Mouse (Mus musculus) midbrain, embryonic 12.5 days (tissue): ENCODE measurements around the gene Gatad1. TPM values are rescaled to one million over a fixed set of nuclear protein-coding genes. Genes with fewer than 3 reads are reported as not detected.

ENCODE experiments used
- ATAC-seq: fragments of 200-750 bp; cut with Nextera tagmentation; 2 replicates; pipeline ENCODE4 v1.8.0; 2017; ENCODE audit warnings: low read depth, moderate TSS enrichment, moderate library complexity; ENCODE audit not compliant: low FRiP score
- H3K27ac ChIP-seq: fragments of 300-500 bp; sonication (generic); replicated peaks from 2 replicates; pipeline ENCODE4 v1.5.1; 2016; ENCODE audit warnings: mild to moderate bottlenecking
- H3K27me3 ChIP-seq: fragments of 300-500 bp; sonication (generic); 2 replicates; pipeline ENCODE4 v1.6.1; 2016; ENCODE audit warnings: mild to moderate bottlenecking
- H3K36me3 ChIP-seq: fragments of 300-500 bp; sonication (generic); 2 replicates; pipeline ENCODE4 v1.6.1; 2016
- H3K4me1 ChIP-seq: fragments of 300-500 bp; sonication (generic); 2 replicates; pipeline ENCODE4 v1.6.1; 2016
- H3K4me2 ChIP-seq: fragments of 300-500 bp; sonication (generic); replicated peaks from 2 replicates; pipeline ENCODE4 v1.6.1; 2016; ENCODE audit warnings: mild to moderate bottlenecking, moderate library complexity
- H3K4me3 ChIP-seq: fragments of 300-500 bp; sonication (generic); 2 replicates; pipeline ENCODE4 v1.5.1; 2016; ENCODE audit warnings: mild to moderate bottlenecking
- H3K9ac ChIP-seq: fragments of 300-500 bp; sonication (generic); replicated peaks from 2 replicates; pipeline ENCODE4 v1.6.1; 2016; ENCODE audit warnings: mild to moderate bottlenecking, moderate library complexity
- H3K9me3 ChIP-seq: fragments of 300-500 bp; sonication (generic); 2 replicates; pipeline ENCODE4 v1.6.1; 2016; ENCODE audit warnings: mild to moderate bottlenecking
- WGBS: fragments of 180-500 bp; shearing (Covaris S2); methylation state at CpG from one replicate; pipeline ENCODE4 v1.1.7; 2016; 5-methylcytosine and 5-hydroxymethylcytosine counted together
- microRNA-seq: library from miRNA; unstranded; fragments of <30 nt; microRNA quantifications from one replicate; pipeline ENCODE4, GENCODE M21; 2017
- polyA plus RNA-seq: library from polyadenylated mRNA; unstranded; fragments of >200 nt; fragmentation: Nextera tagmentation; extraction: Ambion mirVana; gene quantifications from 2 replicates; pipeline ENCODE4 v1.2.1, GENCODE M21; 2016

The Gatad1 gene
- polyA plus RNA-seq, 1 experiment from 2014 or later: 76.6 TPM

- WGBS: under 1% methylated on average over 50 of the region's 50 CpGs
- peak within 1 kb of the TSS; percentile 65 for H3K9ac ChIP-seq
- peak within 1 kb of the TSS; percentile 73 for H3K4me3 ChIP-seq
- H3K27ac ChIP-seq: peak within 1 kb of the TSS; percentile 58
- H3K27me3 ChIP-seq: no peaks in the 10 kb centered on the region
- H3K36me3 ChIP-seq: peaks cover 13% of the 10 kb centered on the region
- H3K4me1 ChIP-seq: peaks cover 15% of the 10 kb centered on the region
- H3K4me2 ChIP-seq: peak within 1 kb of the TSS; percentile 79
- ATAC-seq: peak; percentile 97
- H3K9me3 ChIP-seq: no peaks in the 10 kb centered on the region
These were observed 61.1 kb downstream of the Gatad1 start, which contains the start of gene Pex1 for GRCm38 (mm10) chr5:3595693-3596398. Gene Pex1, plus strand, starts transcription at chr5:3596066.

Small RNA genes lying within 50 kb of the gene (microRNA-seq; reads per million reads assigned to microRNA genes)
- gene Gm22926 (not detected), gene Gm26238 (not detected)

Other genes starting within 250 kb of the Gatad1 start
- 36.4 and 39.4 TPM in 2 replicates for gene Fam133b, start 113.4 kb downstream of the Gatad1 start, polyA plus RNA-seq
- gene 1700109H08Rik, start 85.6 kb downstream of the Gatad1 start, polyA plus RNA-seq: 4.3 and 4.9 TPM in 2 replicates
- gene Pex1, start 61.1 kb downstream of the Gatad1 start, polyA plus RNA-seq: 21.0 and 24.8 TPM in 2 replicates
- 15.6 and 15.8 TPM in 2 replicates for gene Rbm48, start 60.6 kb downstream of the Gatad1 start, polyA plus RNA-seq
- gene Tmbim7, start 6.0 kb downstream of the Gatad1 start, polyA plus RNA-seq: 0.14 TPM in 1 of 2 replicates, not detected in the other
- gene Ankib1, start 145.7 kb upstream of the Gatad1 start, polyA plus RNA-seq: 22.6 and 23.3 TPM in 2 replicates
- gene Krit1, start 146.0 kb upstream of the Gatad1 start, polyA plus RNA-seq: 81.6 and 83.9 TPM in 2 replicates
- gene Lrrd1, start 188.0 kb upstream of the Gatad1 start, polyA plus RNA-seq: 0.14 TPM in 1 of 2 replicates, not detected in the other
- 9.8 and 10.9 TPM in 2 replicates for gene Mterf1a, start 236.7 kb upstream of the Gatad1 start, polyA plus RNA-seq